Mouse (Mus musculus): ENCODE results near the gene Ifitm5. TPM values are rescaled to one million over a fixed set of nuclear protein-coding genes. Genes with fewer than 3 reads are reported as not detected.

Ifitm5 gene
- polyA plus RNA-seq, 1 experiment: not detected

GRCm38 (mm10) chr7:140927181-140927580 is 22.9 kb downstream of the Ifitm5 start:
- Histone ChIP-seq H3K27me3 (ENCODE audit: control insufficient read depth, insufficient read depth, low read length) (no peaks in the 10 kb centered on the region), H3K4me1 (ENCODE audit: control insufficient read depth, insufficient read depth, low read length) (peaks cover 3% of the 10 kb centered on the region; the same call in 1 of the 2 replicates), H3K27ac (ENCODE audit: insufficient read depth, low read length) (no peak overlapping the region), H3K4me3 (replicated peaks; ENCODE audit: insufficient read depth, low read depth, low read length) (no peak overlapping the region)
- 93% methylated on average over 6 of the region's 6 CpGs for WGBS
- TF ChIP-seq POLR2A (IDR thresholded peaks at IDR 0.05; ENCODE audit: borderline replicate concordance, insufficient read depth, low read length): no peak
- TF ChIP-seq CTCF (IDR thresholded peaks at IDR 0.05; ENCODE audit: borderline replicate concordance, insufficient read depth, low read depth, low read length): no peak
- no peak for DNase-seq

GRCm38 (mm10) chr7:140923070-140923775 is 26.9 kb downstream of the Ifitm5 start:
- peaks cover 3% of the 10 kb centered on the region; the same call in 1 of the 2 replicates for H3K4me1 ChIP-seq (ENCODE audit: control insufficient read depth, insufficient read depth, low read length)
- whole genome bisulfite sequencing: 20% methylated on average over 30 of the region's 30 CpGs
- peak overlapping the region; percentile 53 for H3K4me3 ChIP-seq (replicated peaks; ENCODE audit: insufficient read depth, low read depth, low read length)
- H3K27ac ChIP-seq (ENCODE audit: insufficient read depth, low read length): no peak overlapping the region
- DNase-seq: no peak
- TF ChIP-seq CTCF (IDR thresholded peaks at IDR 0.05; ENCODE audit: borderline replicate concordance, insufficient read depth, low read depth, low read length) (no peak), POLR2A (IDR thresholded peaks at IDR 0.05; ENCODE audit: borderline replicate concordance, insufficient read depth, low read length) (no peak)
- no peaks in the 10 kb centered on the region for H3K27me3 ChIP-seq (ENCODE audit: control insufficient read depth, insufficient read depth, low read length)

- WGBS: under 1% methylated on average over 49 of the region's 49 CpGs
- no peaks in the 10 kb centered on the region for H3K27me3 ChIP-seq (ENCODE audit: control insufficient read depth, insufficient read depth, low read length)
Observed at GRCm38 (mm10) chr7:140922398-140923069, 27.6 kb downstream of the Ifitm5 start.

GRCm38 (mm10) chr7:140921225-140921975 is 28.7 kb downstream of the Ifitm5 start:
- 46% methylated on average over 22 of the region's 22 CpGs for WGBS
- Histone ChIP-seq H3K4me3 (replicated peaks; ENCODE audit: insufficient read depth, low read depth, low read length) (no peak overlapping the region), H3K27me3 (ENCODE audit: control insufficient read depth, insufficient read depth, low read length) (no peaks in the 10 kb centered on the region), H3K4me1 (ENCODE audit: control insufficient read depth, insufficient read depth, low read length) (peaks cover 3% of the 10 kb centered on the region; the same call in 1 of the 2 replicates), H3K27ac (ENCODE audit: insufficient read depth, low read length) (no peak overlapping the region)
- no peak for DNase-seq
- TF ChIP-seq CTCF (IDR thresholded peaks at IDR 0.05; ENCODE audit: borderline replicate concordance, insufficient read depth, low read depth, low read length) (no peak), POLR2A (IDR thresholded peaks at IDR 0.05; ENCODE audit: borderline replicate concordance, insufficient read depth, low read length) (no peak)

More at GRCm38 (mm10) chr7:140922398-140923069, 27.6 kb downstream of the Ifitm5 start:
- TF ChIP-seq POLR2A (IDR thresholded peaks at IDR 0.05; ENCODE audit: borderline replicate concordance, insufficient read depth, low read length): no peak
- no peak; the same call in 1 of the 2 replicates for TF ChIP-seq CTCF (IDR thresholded peaks at IDR 0.05; ENCODE audit: borderline replicate concordance, insufficient read depth, low read depth, low read length)
- H3K27ac ChIP-seq (ENCODE audit: insufficient read depth, low read length): no peak overlapping the region
- H3K4me3 ChIP-seq (replicated peaks; ENCODE audit: insufficient read depth, low read depth, low read length): peak overlapping the region; percentile 53
- H3K4me1 ChIP-seq (ENCODE audit: control insufficient read depth, insufficient read depth, low read length): peaks cover 3% of the 10 kb centered on the region; the same call in 1 of the 2 replicates
- DNase-seq: peak; percentile 88 to 90

- H3K4me3 ChIP-seq (replicated peaks; ENCODE audit: insufficient read depth, low read depth, low read length): no peak within 1 kb of the TSS
- peaks cover 3% of the 10 kb centered on the region; the same call in 1 of the 2 replicates for H3K4me1 ChIP-seq (ENCODE audit: control insufficient read depth, insufficient read depth, low read length)
- H3K27ac ChIP-seq (ENCODE audit: insufficient read depth, low read length): no peak within 1 kb of the TSS
- TF ChIP-seq CTCF (IDR thresholded peaks at IDR 0.05; ENCODE audit: borderline replicate concordance, insufficient read depth, low read depth, low read length) (no peak), POLR2A (IDR thresholded peaks at IDR 0.05; ENCODE audit: borderline replicate concordance, insufficient read depth, low read length) (no peak)
- WGBS: 89% methylated on average over 8 of the region's 8 CpGs
- no peaks in the 10 kb centered on the region for H3K27me3 ChIP-seq (ENCODE audit: control insufficient read depth, insufficient read depth, low read length)
- DNase-seq: no peak
Observed at GRCm38 (mm10) chr7:140920418-140921029, 29.6 kb downstream of the Ifitm5 start, which contains the start of gene Nlrp6. Nlrp6 (plus strand) TSS chr7:140920902.

- whole genome bisulfite sequencing: 82% methylated on average over 4 of the region's 4 CpGs
Observed at GRCm38 (mm10) chr7:140919911-140920310, 30.2 kb downstream of the Ifitm5 start.

More at GRCm38 (mm10) chr7:140919911-140920310, 30.2 kb downstream of the Ifitm5 start:
- H3K27ac ChIP-seq (ENCODE audit: insufficient read depth, low read length): no peak overlapping the region
- peaks cover 3% of the 10 kb centered on the region; the same call in 1 of the 2 replicates for H3K4me1 ChIP-seq (ENCODE audit: control insufficient read depth, insufficient read depth, low read length)
- H3K27me3 ChIP-seq (ENCODE audit: control insufficient read depth, insufficient read depth, low read length): no peaks in the 10 kb centered on the region
- no peak for DNase-seq
- no peak overlapping the region for H3K4me3 ChIP-seq (replicated peaks; ENCODE audit: insufficient read depth, low read depth, low read length)
- no peak for TF ChIP-seq POLR2A (IDR thresholded peaks at IDR 0.05; ENCODE audit: borderline replicate concordance, insufficient read depth, low read length)
- no peak for TF ChIP-seq CTCF (IDR thresholded peaks at IDR 0.05; ENCODE audit: borderline replicate concordance, insufficient read depth, low read depth, low read length)
